Mouse (Mus musculus): Measurements from ENCODE around the gene Pard3b.

Gene Pard3b

GRCm38 (mm10) chr1:61924958-61925357, 286.3 kb downstream of the Pard3b start:
- no peak for DNase-seq (ENCODE audit: low spot score in 2 of 2)

GRCm38 (mm10) chr1:61925541-61925940, 286.9 kb downstream of the Pard3b start:
- DNase-seq (ENCODE audit: low spot score in 2 of 2): no peak

- DNase-seq (ENCODE audit: low spot score in 2 of 2): no peak
Measured at GRCm38 (mm10) chr1:61928131-61928761, 289.6 kb downstream of the Pard3b start.

GRCm38 (mm10) chr1:61933574-61933973, 294.9 kb downstream of the Pard3b start:
- DNase-seq (ENCODE audit: low spot score in 2 of 2): no peak

GRCm38 (mm10) chr1:61934760-61935159, 296.1 kb downstream of the Pard3b start:
- peak in 1 of 2 experiments; percentile 23 for DNase-seq (ENCODE audit: low spot score in 2 of 2)

- no peak for DNase-seq (ENCODE audit: low spot score in 2 of 2)
Measured at GRCm38 (mm10) chr1:61939882-61940281, 301.3 kb downstream of the Pard3b start.

- DNase-seq (ENCODE audit: low spot score in 2 of 2): no peak
Measured at GRCm38 (mm10) chr1:61961533-61961932, 322.9 kb downstream of the Pard3b start.

GRCm38 (mm10) chr1:61962571-61962970, 323.9 kb downstream of the Pard3b start:
- DNase-seq (ENCODE audit: low spot score in 2 of 2): no peak

- no peak for DNase-seq (ENCODE audit: low spot score in 2 of 2)
Measured at GRCm38 (mm10) chr1:61967124-61967523, 328.5 kb downstream of the Pard3b start.

GRCm38 (mm10) chr1:61967807-61968206, 329.2 kb downstream of the Pard3b start:
- DNase-seq (ENCODE audit: low spot score in 2 of 2): no peak

GRCm38 (mm10) chr1:61997711-61998110, 359.1 kb downstream of the Pard3b start:
- DNase-seq (ENCODE audit: low spot score in 2 of 2): no peak

GRCm38 (mm10) chr1:62008811-62009210, 370.2 kb downstream of the Pard3b start:
- DNase-seq (ENCODE audit: low spot score in 2 of 2): no peak

GRCm38 (mm10) chr1:62011712-62012111, 373.1 kb downstream of the Pard3b start:
- no peak for DNase-seq (ENCODE audit: low spot score in 2 of 2)

- DNase-seq (ENCODE audit: low spot score in 2 of 2): no peak
Measured at GRCm38 (mm10) chr1:62016536-62017300, 378.1 kb downstream of the Pard3b start.

GRCm38 (mm10) chr1:62018276-62018675, 379.7 kb downstream of the Pard3b start:
- no peak for DNase-seq (ENCODE audit: low spot score in 2 of 2)

GRCm38 (mm10) chr1:62019743-62020142, 381.1 kb downstream of the Pard3b start:
- no peak for DNase-seq (ENCODE audit: low spot score in 2 of 2)

- DNase-seq (ENCODE audit: low spot score in 2 of 2): no peak
Measured at GRCm38 (mm10) chr1:62041718-62042117, 403.1 kb downstream of the Pard3b start.

GRCm38 (mm10) chr1:62048592-62048991, 410.0 kb downstream of the Pard3b start:
- DNase-seq (ENCODE audit: low spot score in 2 of 2): no peak

GRCm38 (mm10) chr1:62051186-62051825, 412.7 kb downstream of the Pard3b start:
- DNase-seq (ENCODE audit: low spot score in 2 of 2): no peak

GRCm38 (mm10) chr1:62053167-62053638, 414.6 kb downstream of the Pard3b start:
- DNase-seq (ENCODE audit: low spot score in 2 of 2): no peak

- no peak for DNase-seq (ENCODE audit: low spot score in 2 of 2)
Measured at GRCm38 (mm10) chr1:62055280-62055679, 416.7 kb downstream of the Pard3b start.

GRCm38 (mm10) chr1:62070617-62071016, 432.0 kb downstream of the Pard3b start:
- no peak for DNase-seq (ENCODE audit: low spot score in 2 of 2)

GRCm38 (mm10) chr1:62071139-62071538, 432.5 kb downstream of the Pard3b start:
- DNase-seq (ENCODE audit: low spot score in 2 of 2): no peak
